Mouse (Mus musculus): ENCODE data around the gene Bcl6b.
A peak's percentile ranks its signal among the peaks of the same experiment; 100 is the strongest.

Bcl6b gene

GRCm38 (mm10) chr11:70229260-70230010, at the start of gene Bcl6b:
Bcl6b (minus strand) TSS chr11:70229798.
- DNase-seq: peak; percentile 52

- no peak for DNase-seq
These were observed 49.4 kb upstream of the Bcl6b start for GRCm38 (mm10) chr11:70278961-70279360.

- no peak for DNase-seq
These were observed 42.0 kb upstream of the Bcl6b start for GRCm38 (mm10) chr11:70271641-70272040.

- DNase-seq: no peak
These were observed 36.8 kb upstream of the Bcl6b start for GRCm38 (mm10) chr11:70266405-70266804.

- DNase-seq: no peak
These were observed 36.2 kb upstream of the Bcl6b start for GRCm38 (mm10) chr11:70265819-70266218.

- DNase-seq: peak; percentile 66
These were observed 35.7 kb upstream of the Bcl6b start for GRCm38 (mm10) chr11:70265252-70265651.

GRCm38 (mm10) chr11:70259035-70259434, 29.4 kb upstream of the Bcl6b start:
- DNase-seq: no peak

- no peak for DNase-seq
These were observed 25.4 kb upstream of the Bcl6b start, which contains the start of gene Alox12 for GRCm38 (mm10) chr11:70254931-70255531. Alox12 (minus strand) TSS chr11:70255353.

GRCm38 (mm10) chr11:70254337-70254736, 24.7 kb upstream of the Bcl6b start:
- DNase-seq: peak; percentile 29

GRCm38 (mm10) chr11:70251853-70252252, 22.3 kb upstream of the Bcl6b start:
- no peak for DNase-seq

- no peak for DNase-seq
These were observed 20.6 kb upstream of the Bcl6b start for GRCm38 (mm10) chr11:70250150-70250549.

GRCm38 (mm10) chr11:70247136-70247845, 17.7 kb upstream of the Bcl6b start:
- peak; percentile 88 for DNase-seq

GRCm38 (mm10) chr11:70242591-70242990, 13.0 kb upstream of the Bcl6b start:
- no peak for DNase-seq

GRCm38 (mm10) chr11:70239541-70240279, 10.1 kb upstream of the Bcl6b start, which contains the start of the genes Gm21988 and Rnasek:
Gm21988 (minus strand) TSS chr11:70239830.
Rnasek (minus strand) TSS chr11:70239842.
- DNase-seq: peak; percentile 77

GRCm38 (mm10) chr11:70238591-70239440, 9.2 kb upstream of the Bcl6b start:
- no peak for DNase-seq

- peak; percentile 98 for DNase-seq
These were observed 8.0 kb upstream of the Bcl6b start, which contains the start of gene 0610010K14Rik for GRCm38 (mm10) chr11:70237457-70238167. 0610010K14Rik (minus strand) TSS chr11:70237914.

- DNase-seq: peak; percentile 15
These were observed 7.1 kb upstream of the Bcl6b start for GRCm38 (mm10) chr11:70236717-70237116.

- DNase-seq: no peak
These were observed 5.8 kb upstream of the Bcl6b start for GRCm38 (mm10) chr11:70235254-70235900.

- no peak for DNase-seq
These were observed 4.9 kb upstream of the Bcl6b start for GRCm38 (mm10) chr11:70234497-70234896.

GRCm38 (mm10) chr11:70234037-70234436, 4.4 kb upstream of the Bcl6b start:
- no peak for DNase-seq

- no peak for DNase-seq
These were observed 3.4 kb upstream of the Bcl6b start for GRCm38 (mm10) chr11:70233016-70233415.
